ENCODE assay signal across 9 mouse cellular contexts in the genomic region with DNA sequence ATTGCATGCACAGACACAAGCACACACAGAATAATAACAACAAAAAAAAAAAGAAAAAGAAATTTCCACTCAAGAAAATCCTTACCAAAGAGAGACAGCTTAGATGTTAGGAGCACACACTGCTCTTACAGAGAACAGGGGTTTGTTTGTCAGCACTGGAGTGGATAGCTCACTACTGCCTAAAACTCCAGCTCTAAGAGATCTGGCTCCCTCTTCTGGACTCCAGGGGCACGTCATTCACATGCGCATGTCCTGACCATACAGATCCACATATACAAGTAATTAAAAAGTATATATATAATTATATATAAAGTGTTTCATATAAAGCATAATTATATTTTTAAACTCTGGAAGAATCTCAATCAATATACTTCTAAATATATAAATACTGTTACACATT.
DNase-seq lines count a peak whose midpoint lies in the region; ATAC-seq and TF ChIP-seq lines count a peak whose summit lies in the region.
"Had no signal": no experiment of that assay in that cellular context is flagged by ENCODE, and none has a peak within 500 bp of the region (broad histone marks: within the 10 kb centered on the region; RNA-seq: fewer than 3 reads in every experiment).

No protein-coding gene starts in this region.

- no peaks in the 10 kb centered on the region for H3K36me3 ChIP-seq in midbrain, embryonic 12.5 days
- no peaks in the 10 kb centered on the region for H3K36me3 ChIP-seq in midbrain, embryonic 15.5 days (replicated peaks)
- no peaks in the 10 kb centered on the region for H3K36me3 ChIP-seq in neural tube, embryonic 11.5 days (ENCODE audit: control insufficient read depth, insufficient read depth, low read length)
- H3K36me3 ChIP-seq: neural tube, embryonic 13.5 days had no signal

- no peak overlapping the region for H3K4me3 ChIP-seq in gastrocnemius, adult 2 months
- H3K4me3 ChIP-seq in midbrain, embryonic 12.5 days: no peak overlapping the region
- H3K4me3 ChIP-seq in midbrain, embryonic 15.5 days: no peak overlapping the region
- H3K4me3 ChIP-seq in neural tube, embryonic 11.5 days (ENCODE audit: low read depth, low read length): no peak overlapping the region
- H3K4me3 ChIP-seq: neural tube, embryonic 13.5 days had no signal

- intact Hi-C loops in gastrocnemius, adult 2 months (cut with DNase I): no loop called here
- intact Hi-C loops in gastrocnemius, postnatal 36 days (cut with DNase I): no loop called here

- H3K4me1 ChIP-seq in midbrain, embryonic 12.5 days: no peaks in the 10 kb centered on the region
- H3K4me1 ChIP-seq in midbrain, embryonic 15.5 days: no peaks in the 10 kb centered on the region
- no peaks in the 10 kb centered on the region for H3K4me1 ChIP-seq in neural tube, embryonic 11.5 days (ENCODE audit: control insufficient read depth, insufficient read depth, low read length)
- H3K4me1 ChIP-seq: neural tube, embryonic 13.5 days had no signal

- no peak overlapping the region for H3K4me2 ChIP-seq in midbrain, embryonic 12.5 days (replicated peaks)
- no peak overlapping the region for H3K4me2 ChIP-seq in midbrain, embryonic 15.5 days
- H3K4me2 ChIP-seq in neural tube, embryonic 11.5 days (ENCODE audit: low read depth): no peak overlapping the region
- H3K4me2 ChIP-seq: neural tube, embryonic 13.5 days had no signal

- no peaks in the 10 kb centered on the region for H3K9me3 ChIP-seq in midbrain, embryonic 12.5 days
- no peaks in the 10 kb centered on the region for H3K9me3 ChIP-seq in midbrain, embryonic 15.5 days
- no peaks in the 10 kb centered on the region for H3K9me3 ChIP-seq in neural tube, embryonic 11.5 days (ENCODE audit: control insufficient read depth, low read length)
- H3K9me3 ChIP-seq: neural tube, embryonic 13.5 days had no signal

- DNase-seq in gastrocnemius, adult 2 months: no peak
- DNase-seq in gastrocnemius, postnatal 25 days: no peak
- peak; percentile 62 for DNase-seq in cerebellum, adult 9-10 months
- peak; percentile 44 for DNase-seq in neural tube, embryonic 11.5 days (ENCODE audit: low spot score)
- DNase-seq in thymus, postnatal 10 days (ENCODE audit: low spot score in 2 of 2): no peak
- no peak for DNase-seq in gastrocnemius, postnatal 36 days

- no peak overlapping the region for H3K27ac ChIP-seq in gastrocnemius, adult 2 months
- no peak overlapping the region for H3K27ac ChIP-seq in midbrain, embryonic 12.5 days (replicated peaks)
- H3K27ac ChIP-seq in midbrain, embryonic 15.5 days: no peak overlapping the region
- H3K27ac ChIP-seq in neural tube, embryonic 11.5 days (ENCODE audit: low read depth, low read length): no peak overlapping the region
- H3K27ac ChIP-seq: neural tube, embryonic 13.5 days had no signal

- 0 out of 2 replicates have a peak, but pooled peaks have one; percentile 60 for ATAC-seq in midbrain, embryonic 12.5 days (ENCODE audit: low FRiP score, low read depth)
- ATAC-seq in midbrain, embryonic 15.5 days (replicated peaks): no peak
- no peak for ATAC-seq in neural tube, embryonic 11.5 days (ENCODE audit: insufficient read depth, low FRiP score, low TSS enrichment)

- no peaks in the 10 kb centered on the region for H3K27me3 ChIP-seq in midbrain, embryonic 12.5 days
- no peaks in the 10 kb centered on the region for H3K27me3 ChIP-seq in midbrain, embryonic 15.5 days (replicated peaks)
- no peaks in the 10 kb centered on the region for H3K27me3 ChIP-seq in neural tube, embryonic 11.5 days (ENCODE audit: control insufficient read depth, insufficient read depth, low read length)
- H3K27me3 ChIP-seq: neural tube, embryonic 13.5 days had no signal

- WGBS in midbrain, embryonic 12.5 days: 85% methylated on average over 2 of the region's 2 CpGs
- WGBS in midbrain, embryonic 15.5 days: 76% methylated on average over 2 of the region's 2 CpGs
- WGBS in neural tube, embryonic 11.5 days: 62% methylated on average over 2 of the region's 2 CpGs

- H3K9ac ChIP-seq in midbrain, embryonic 12.5 days (replicated peaks): no peak overlapping the region
- H3K9ac ChIP-seq in midbrain, embryonic 15.5 days: no peak overlapping the region
- H3K9ac ChIP-seq in neural tube, embryonic 11.5 days (ENCODE audit: low read length): no peak overlapping the region
- H3K9ac ChIP-seq: neural tube, embryonic 13.5 days had no signal

- peak; percentile 31; the same call in 1 of the 2 replicates for TF ChIP-seq CTCF in gastrocnemius, adult 2 months (IDR thresholded peaks at IDR 0.05)

Comparison
In these comparisons a context has a peak if more than half of its experiments do, and no peak if none do; other contexts are left out.
1. DNase-seq: peak in cerebellum, adult 9-10 months (single experiment) and neural tube, embryonic 11.5 days (single experiment); none in gastrocnemius, adult 2 months (single experiment), gastrocnemius, postnatal 25 days (single experiment), thymus, postnatal 10 days (0 of 2) and gastrocnemius, postnatal 36 days (0 of 2).